Mouse (Mus musculus) right cerebral cortex, postnatal 4 days (tissue): ENCODE measurements around the gene Senp8.
"Not testable (repeated sequence)": the region's sequence is repeated elsewhere in the genome, so short reads cannot be mapped to it uniquely, and the experiment has no call there.

Experiments
- DNase-seq: peaks from one replicate; pipeline ENCODE4 v3.0.0-alpha.2; 2022

Gene Senp8

DNA sequence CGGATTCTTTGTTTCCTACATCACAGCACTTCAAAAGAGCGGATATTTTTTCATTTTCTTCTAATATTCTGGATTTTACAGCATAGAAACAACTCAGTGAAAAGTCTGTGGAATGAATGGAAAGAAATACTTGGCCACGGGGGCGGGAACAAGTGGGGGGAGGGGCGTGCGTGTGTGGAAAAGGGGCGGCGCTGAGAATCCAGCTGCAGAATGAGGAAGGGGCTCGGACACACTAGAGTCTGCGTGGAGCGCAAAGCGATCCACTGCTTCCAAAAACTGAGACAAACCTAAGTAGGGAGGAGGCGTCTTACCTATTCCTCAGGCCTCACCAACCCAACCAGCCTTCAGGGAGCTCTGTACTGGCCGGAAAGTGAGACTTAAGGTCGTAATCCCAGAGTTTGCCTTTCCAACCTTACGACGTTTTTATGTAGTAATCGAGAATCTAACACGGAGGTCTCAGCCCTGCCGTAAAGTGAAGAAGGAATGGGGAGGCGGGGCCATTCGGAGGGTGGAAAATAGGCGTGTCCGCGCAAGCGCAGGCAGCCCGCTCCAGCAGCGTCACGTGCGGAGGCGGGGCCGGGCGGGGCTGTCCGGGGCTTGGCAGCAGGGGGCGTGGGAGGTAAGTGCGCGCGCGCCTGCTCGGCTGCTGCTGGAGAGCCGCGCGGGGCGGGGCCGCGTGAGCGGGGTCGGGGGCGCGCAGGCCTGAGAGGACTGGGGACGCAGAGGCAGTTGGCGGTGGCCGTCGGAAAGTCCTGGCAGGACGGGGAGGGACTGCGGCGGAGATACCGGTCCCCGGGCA is at the start of gene Senp8, which contains the start of gene Myo9a:
Senp8 (minus strand) TSS at position 444 of the 799 bp plus-strand sequence.
Myo9a (plus strand) TSS at position 630 of the 799 bp plus-strand sequence.
- DNase-seq, result peak; percentile 99

DNA sequence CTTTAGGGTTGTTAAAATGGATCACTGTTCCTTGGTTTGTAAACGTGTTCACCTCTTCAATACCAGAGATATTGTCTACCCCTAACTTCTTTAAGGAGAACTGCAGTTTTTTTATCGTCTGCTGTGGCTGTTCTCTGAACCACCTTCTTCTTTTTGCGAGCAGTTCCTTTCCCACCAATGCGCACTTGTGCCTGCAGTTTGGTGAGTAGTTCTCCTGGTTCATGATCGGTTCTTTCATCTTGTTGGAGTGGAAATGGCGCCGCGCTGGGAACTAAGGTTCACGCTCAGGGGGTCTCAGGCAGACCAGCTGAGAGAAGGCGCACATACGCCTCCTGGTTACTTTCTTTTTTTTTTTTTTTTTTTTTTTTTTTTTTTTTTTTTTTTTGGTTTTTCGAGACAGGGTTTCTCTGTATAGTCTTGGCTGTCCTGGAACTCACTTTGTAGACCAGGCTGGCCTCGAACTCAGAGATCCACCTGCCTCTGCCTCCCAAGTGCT is 16.5 kb upstream of the Senp8 start:
- not testable (repeated sequence) for DNase-seq

DNA sequence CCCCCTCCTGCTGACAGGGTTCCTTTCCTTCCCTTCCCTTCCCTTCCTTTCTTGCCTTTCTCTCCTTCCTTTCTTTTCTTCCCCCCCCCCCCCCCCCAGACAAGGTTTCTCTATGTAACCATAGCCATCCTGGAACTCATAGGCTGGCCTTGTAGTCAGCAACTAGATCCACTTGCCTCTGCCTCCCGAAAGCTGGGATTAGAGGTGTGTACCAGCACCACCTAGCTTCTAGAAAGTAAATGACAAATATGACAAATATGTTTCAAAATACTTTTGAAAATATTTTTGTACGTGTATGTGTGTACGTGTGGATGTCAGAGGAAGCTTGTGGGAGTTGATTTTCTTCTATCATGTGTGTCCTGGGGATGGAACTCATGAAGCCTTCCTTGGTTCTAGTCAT is 10.0 kb upstream of the Senp8 start:
- DNase-seq, result no peak

GRCm38 (mm10) chr9:59757016-59757415 is 6.5 kb upstream of the Senp8 start:
- DNase-seq, result not testable (repeated sequence)

DNA sequence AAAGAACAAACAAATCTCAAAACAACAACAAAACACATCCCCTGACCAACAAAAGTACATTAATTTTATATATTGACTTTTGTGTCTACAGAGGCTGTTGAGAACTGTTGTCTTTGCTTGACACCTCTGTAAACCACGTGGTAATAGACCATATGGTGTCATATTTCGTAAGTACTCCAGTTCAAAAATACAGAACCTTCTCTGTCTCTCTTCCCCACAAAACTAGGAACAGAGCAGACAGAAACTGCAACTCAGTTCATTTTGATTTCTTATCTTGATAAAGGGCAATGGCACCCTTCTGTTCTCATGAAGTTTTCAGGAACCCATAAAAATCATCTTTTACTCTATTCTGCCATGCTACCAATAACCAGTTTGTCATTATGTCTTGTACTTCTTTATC is 4.7 kb upstream of the Senp8 start:
- no peak for DNase-seq

DNA sequence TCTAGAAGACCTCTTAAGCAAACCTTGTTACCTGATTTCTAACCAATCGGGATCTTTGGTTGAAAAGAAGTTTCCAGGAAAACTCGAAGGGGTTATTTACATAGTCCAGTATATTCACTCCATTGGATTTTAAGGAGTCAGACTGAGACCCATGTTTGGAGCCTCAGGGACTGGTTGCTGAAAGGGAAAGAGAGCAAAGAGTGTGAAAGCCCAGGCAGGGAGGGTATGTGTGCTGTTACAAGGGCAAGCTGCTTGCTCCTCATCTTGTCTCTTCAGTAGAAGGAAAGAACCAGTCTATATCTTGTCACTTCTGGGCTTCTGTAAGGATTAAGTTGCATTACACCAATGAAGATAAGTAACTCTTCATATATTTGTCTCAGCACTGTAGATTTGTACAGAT is 1.5 kb upstream of the Senp8 start:
- no peak for DNase-seq

GRCm38 (mm10) chr9:59751066-59751581 is 614 bp upstream of the Senp8 start:
- no peak for DNase-seq

- no peak for DNase-seq
Measured at GRCm38 (mm10) chr9:59749581-59750265, 787 bp downstream of the Senp8 start.

DNA sequence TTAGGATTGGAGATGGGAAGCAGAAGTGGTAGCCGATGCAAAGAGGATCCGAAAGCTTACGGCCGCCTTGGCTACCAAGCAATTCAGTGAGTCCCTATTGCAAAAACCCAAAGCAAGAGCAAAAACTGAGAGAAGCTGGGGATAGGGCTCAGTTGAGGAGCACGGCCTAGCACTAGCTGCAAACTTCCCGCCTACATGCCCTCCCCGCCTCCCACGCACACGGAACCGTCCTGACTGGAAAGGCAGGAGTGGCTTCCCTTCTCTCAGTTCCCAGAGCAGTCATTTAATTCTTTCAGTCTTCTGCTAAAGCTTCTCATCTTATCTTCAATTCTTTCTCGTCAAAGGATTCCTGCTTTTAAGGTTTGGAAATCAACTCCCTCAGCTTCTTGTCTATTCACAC is 1.5 kb downstream of the Senp8 start:
- DNase-seq, result no peak

DNA sequence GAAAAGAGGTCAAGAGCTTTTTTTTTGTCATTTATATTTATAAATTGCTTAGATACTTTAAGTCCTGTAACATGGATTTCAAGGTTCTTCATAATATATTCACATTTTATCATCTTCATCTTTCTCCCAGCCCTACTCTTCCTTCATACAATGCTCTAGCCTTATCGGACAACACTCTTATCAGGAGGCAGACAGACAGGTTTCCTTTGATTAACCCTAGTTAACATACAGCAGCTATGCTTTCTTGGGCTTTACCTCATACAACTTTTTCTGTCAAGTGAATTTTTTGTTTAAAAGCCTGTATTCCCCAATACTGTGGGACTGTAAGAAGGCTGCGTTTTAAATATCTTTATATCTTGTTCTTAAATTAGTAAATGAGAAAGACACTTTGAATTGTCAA is 2.1 kb downstream of the Senp8 start:
- no peak for DNase-seq

DNA sequence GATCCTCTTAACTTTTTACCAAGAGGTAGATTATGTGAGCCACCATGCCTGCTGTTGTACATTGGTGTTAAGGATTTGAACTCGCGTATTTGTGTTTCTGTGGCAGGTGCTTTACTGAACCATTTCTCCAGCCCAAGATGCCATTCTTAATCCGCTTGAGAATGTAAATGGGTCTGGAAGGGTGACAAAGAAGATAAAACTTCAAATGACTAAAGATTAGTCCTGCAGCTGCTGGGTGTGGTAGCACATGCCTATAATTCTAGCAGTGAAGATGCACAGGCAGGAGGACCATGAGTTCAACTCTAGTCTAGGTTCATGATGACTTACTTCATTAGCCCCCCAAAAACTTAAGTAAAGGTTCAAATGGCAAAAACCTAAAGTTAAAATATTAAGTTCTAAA is 6.6 kb downstream of the Senp8 start:
- no peak for DNase-seq

GRCm38 (mm10) chr9:59740593-59740992 is 9.9 kb downstream of the Senp8 start:
- no peak for DNase-seq

- DNase-seq, result no peak
Measured at GRCm38 (mm10) chr9:59735394-59735793, 15.1 kb downstream of the Senp8 start.

GRCm38 (mm10) chr9:59733075-59733474 is 17.4 kb downstream of the Senp8 start:
- DNase-seq, result no peak

DNA sequence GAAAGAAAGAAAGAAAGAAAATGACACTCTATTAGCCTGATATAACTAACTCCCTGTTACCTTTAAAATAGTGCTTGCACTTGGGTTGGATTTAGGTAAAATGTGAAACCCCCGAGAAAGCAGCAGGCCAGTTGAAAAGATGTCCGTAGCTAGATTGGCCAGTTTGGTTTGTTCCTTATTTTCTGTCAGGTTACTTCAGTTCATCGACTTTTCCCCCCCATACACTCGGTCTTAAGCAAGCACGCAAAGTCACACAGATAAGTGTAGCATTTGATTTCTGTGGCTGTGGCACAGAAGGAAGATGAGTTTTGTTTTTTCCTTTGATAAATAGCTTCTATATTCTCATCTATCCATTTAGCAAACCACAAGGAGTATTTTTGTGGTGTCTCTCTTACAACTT is 19.4 kb downstream of the Senp8 start:
- DNase-seq, result no peak

DNA sequence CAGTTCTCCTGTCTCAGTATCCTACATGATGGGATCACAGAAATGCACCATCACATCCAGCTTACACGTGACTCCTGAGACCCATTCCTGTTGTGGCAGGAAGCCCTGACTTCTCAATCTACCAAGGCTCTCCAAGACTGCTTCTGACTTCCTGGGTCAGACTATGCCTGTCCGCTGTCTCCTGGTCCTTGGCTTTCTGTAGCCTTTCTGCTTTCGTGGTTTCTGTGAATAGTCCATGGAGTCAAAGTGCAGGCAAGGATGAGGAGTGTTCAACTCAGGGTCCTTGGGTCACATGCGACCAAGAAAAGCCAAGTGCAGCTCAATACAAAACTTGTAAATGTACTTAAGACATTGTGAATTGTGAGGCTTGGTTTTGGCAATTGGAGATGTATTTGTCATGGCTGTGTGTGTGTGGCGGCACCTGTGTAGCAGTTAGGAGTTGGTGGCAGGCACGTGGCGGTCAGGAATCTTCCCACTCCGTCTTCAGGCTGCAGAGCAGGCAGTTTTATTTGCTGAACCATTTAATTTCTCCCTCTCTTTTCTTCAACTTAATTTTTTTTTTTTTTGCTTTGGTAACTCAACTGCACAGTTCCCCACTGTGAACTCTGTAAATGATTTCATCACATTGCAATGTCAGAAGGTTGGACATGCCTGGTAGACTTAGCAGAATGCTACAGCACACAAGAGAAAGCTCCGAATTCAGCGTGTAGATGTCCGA is 22.8 kb downstream of the Senp8 start:
- DNase-seq, result no peak

GRCm38 (mm10) chr9:59725515-59725914 is 25.0 kb downstream of the Senp8 start:
- DNase-seq, result no peak

DNA sequence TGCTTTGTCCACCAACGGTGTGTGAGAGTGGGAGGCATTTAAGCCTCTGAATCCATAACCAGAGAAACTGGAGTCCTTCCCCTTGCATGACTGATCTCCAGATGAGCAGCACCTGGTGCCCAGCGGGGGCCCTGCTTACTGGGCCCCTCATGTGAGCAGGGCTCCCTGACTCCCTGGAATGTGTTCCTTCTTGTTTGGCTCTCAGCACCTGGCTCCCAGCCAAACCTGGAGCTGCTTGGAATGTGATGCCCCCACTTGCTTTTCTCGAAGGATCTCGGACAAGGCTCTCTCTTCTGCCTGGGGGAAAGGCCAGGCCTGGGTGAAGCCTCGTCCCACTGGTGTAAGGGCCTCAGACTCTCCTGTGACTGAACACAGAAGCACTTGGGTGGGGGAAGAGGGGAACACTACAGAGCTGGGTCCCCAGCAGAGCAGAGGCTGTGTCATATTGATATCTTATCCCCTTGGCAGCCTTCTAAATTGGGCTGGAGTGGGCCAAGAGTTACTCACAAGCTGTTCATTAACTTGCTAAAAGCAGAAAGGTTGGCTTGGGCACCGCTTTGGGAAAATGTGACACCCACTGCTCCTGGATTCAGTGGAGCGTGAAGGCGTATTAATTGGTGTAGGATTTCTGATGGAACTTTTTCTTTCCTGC is 26.6 kb downstream of the Senp8 start:
- peak; percentile 46 for DNase-seq

DNA sequence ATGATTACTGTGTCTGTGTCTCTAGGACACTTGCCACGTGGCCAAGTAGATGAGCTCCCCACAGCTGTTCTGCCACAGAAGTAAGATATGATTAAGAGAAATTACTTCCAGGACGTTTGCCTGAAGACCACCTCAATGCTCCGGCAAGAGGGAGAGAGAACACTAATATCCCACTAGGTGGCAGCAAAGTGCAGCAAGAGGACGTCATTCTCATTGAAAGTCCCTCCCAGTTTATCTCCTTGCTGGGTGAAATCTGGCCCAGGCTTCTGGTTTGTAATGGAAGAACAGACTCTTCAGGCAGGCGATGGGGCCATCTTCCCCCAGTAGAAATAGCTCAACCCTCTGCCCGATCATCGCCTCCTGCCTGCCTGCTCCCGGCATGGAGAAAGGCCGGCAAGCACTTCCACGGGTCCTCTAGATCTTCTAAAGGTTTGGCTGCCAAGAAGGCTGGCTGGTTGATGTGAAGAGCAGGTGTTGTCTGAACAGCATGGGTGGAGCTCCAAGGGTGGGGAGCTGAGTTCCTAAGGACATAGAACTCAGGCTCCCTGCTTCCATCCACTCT is 27.3 kb downstream of the Senp8 start:
- DNase-seq, result peak; percentile 61

DNA sequence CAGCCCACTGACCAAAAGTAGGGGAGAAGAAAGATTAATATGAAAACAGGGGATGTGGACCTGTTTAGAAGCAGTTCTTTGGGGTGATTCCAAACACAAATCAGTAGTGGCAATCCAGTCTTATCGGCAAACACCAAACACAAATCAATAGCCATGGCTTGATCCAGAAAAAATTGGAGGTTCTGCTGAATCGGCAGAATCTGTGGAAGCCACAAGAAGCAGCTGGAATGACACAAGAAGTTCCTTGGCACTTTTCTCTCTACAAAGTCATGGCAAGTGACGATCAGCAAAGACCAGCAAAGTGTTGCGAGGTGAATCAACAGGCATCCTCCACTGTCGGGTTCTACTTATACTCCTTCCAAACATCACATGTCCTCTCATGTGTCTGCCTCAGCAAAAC is 29.4 kb downstream of the Senp8 start:
- DNase-seq, result no peak

DNA sequence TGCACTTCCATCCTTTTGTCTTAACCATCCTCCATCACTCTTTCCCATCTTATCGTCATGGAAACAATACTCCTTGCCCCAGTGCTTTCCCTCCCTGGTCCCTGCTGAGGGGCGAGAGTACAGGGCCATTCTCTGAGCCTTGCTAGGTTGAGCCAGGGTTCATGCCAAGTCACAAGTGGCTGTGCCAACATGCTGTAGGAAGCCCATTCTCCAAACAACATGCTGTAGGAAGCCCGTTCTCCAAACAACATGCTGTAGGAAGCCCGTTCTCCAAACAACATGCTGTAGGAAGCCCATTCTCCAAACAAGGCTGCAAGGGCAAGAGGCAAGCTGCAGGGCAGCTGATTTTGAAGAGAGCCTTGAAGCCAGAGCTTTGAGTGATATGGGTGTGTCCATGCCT is 32.3 kb downstream of the Senp8 start:
- DNase-seq, result no peak

- no peak for DNase-seq
Measured at GRCm38 (mm10) chr9:59716275-59716898, 34.1 kb downstream of the Senp8 start.
